Mouse (Mus musculus): ENCODE data around the gene Gm9495.

GRCm38 (mm10) chr8:69395050-69395789, 58.1 kb downstream of the Gm9495 start:
- peak; percentile 79 for TF ChIP-seq POLR2A (IDR thresholded peaks at IDR 0.05; ENCODE audit: insufficient read depth, low read length)
- TF ChIP-seq CTCF (IDR thresholded peaks at IDR 0.05; ENCODE audit: low read depth, low read length), result no peak

All from ES-Bruce4 (cell line).